Mouse (Mus musculus) urinary bladder, adult 18-20 months (tissue): ENCODE data around the gene Lrpprc.

Experiments
- DNase-seq, 2 experiments: peaks; one replicate each; pipeline ENCODE4 v3.0.0; 2022; ENCODE audit warnings: low spot score in 2 of 2, mixed read lengths in 2 of 2

The Lrpprc gene

GRCm38 (mm10) chr17:84672376-84673369, 117.9 kb downstream of the Lrpprc start:
- DNase-seq = no peak

- DNase-seq = no peak
Measured at GRCm38 (mm10) chr17:84667848-84668247, 122.7 kb downstream of the Lrpprc start.

GRCm38 (mm10) chr17:84665691-84666090, 124.9 kb downstream of the Lrpprc start:
- DNase-seq = no peak

- DNase-seq = no peak
Measured at GRCm38 (mm10) chr17:84665053-84665452, 125.5 kb downstream of the Lrpprc start.

- DNase-seq = no peak
Measured at GRCm38 (mm10) chr17:84658951-84659350, 131.6 kb downstream of the Lrpprc start.

- DNase-seq = no peak
Measured at GRCm38 (mm10) chr17:84658195-84658594, 132.4 kb downstream of the Lrpprc start.

- DNase-seq = no peak
Measured at GRCm38 (mm10) chr17:84657782-84658181, 132.8 kb downstream of the Lrpprc start.

GRCm38 (mm10) chr17:84657422-84657732, 133.2 kb downstream of the Lrpprc start:
- no peak for DNase-seq

GRCm38 (mm10) chr17:84656653-84657421, 133.8 kb downstream of the Lrpprc start:
- no peak for DNase-seq

- DNase-seq = no peak
Measured at GRCm38 (mm10) chr17:84656205-84656604, 134.4 kb downstream of the Lrpprc start.
